Comparison of ENCODE assay signal across 9 mouse cellular contexts in the genomic region with DNA sequence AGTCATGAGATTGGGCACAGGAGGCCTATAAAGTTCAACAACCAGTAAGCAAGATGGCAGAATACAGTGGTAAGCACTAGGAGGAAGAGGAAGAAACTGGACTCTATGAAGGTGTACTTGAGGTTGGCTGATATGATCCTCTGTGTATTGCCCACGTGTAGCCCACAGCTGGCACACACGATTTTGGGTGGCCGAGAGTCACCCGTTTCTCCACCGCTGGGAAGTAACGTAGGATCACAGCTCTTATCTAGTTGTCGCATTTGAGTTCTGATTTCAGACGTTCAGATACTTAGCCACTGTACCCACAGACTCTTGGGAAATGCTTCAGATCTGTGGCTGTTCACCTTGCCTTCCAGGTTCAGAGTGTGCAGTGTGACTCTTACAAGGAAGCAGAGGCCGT. TPM values are rescaled to one million over a fixed set of nuclear protein-coding genes. Genes with fewer than 3 reads are reported as not detected.
DNase-seq lines count a peak whose midpoint lies in the region; ATAC-seq and TF ChIP-seq lines count a peak whose summit lies in the region.
"Had no signal": no experiment of that assay in that cellular context is flagged by ENCODE, and none has a peak within 500 bp of the region (broad histone marks: within the 10 kb centered on the region; RNA-seq: fewer than 3 reads in every experiment).

No protein-coding gene starts in this region.

- peak overlapping the region; percentile 34 for H3K27ac ChIP-seq in testis, adult 2 months (ENCODE audit: control insufficient read depth, insufficient read depth, low read depth, low read length)
- H3K27ac ChIP-seq in liver, embryonic 12.5 days = no peak overlapping the region; the same call in 1 of the 2 replicates
- H3K27ac ChIP-seq in stomach, postnatal 0 days (replicated peaks) = peak overlapping the region; percentile 86; the same call in 1 of the 2 replicates

- H3K9ac ChIP-seq in liver, embryonic 12.5 days = peak overlapping the region; percentile 87
- H3K9ac ChIP-seq in stomach, postnatal 0 days (ENCODE audit: low read length) = peak overlapping the region; percentile 89

- no peak for TF ChIP-seq CTCF in testis, adult 2 months (IDR thresholded peaks at IDR 0.05; ENCODE audit: control insufficient read depth, insufficient read depth, insufficient replicate concordance, low read depth, low read length)
- TF ChIP-seq CTCF in stomach, postnatal 0 days (IDR thresholded peaks at IDR 0.05; ENCODE audit: low read depth) = no peak

- TF ChIP-seq EP300 in stomach, postnatal 0 days (optimal IDR thresholded peaks at IDR 0.05) = no peak

- no peaks in the 10 kb centered on the region for H3K27me3 ChIP-seq in testis, adult 2 months (ENCODE audit: control insufficient read depth, insufficient read depth, low read length)
- no peaks in the 10 kb centered on the region for H3K27me3 ChIP-seq in liver, embryonic 12.5 days (replicated peaks)
- no peaks in the 10 kb centered on the region for H3K27me3 ChIP-seq in stomach, postnatal 0 days (ENCODE audit: control insufficient read depth, insufficient read depth, low read length)

- no peak for TF ChIP-seq POLR2A in testis, adult 2 months (IDR thresholded peaks at IDR 0.05; ENCODE audit: control insufficient read depth, low read depth, low read length)

- no peaks in the 10 kb centered on the region for H3K9me3 ChIP-seq in liver, embryonic 12.5 days (replicated peaks)
- no peaks in the 10 kb centered on the region for H3K9me3 ChIP-seq in stomach, postnatal 0 days (ENCODE audit: control insufficient read depth, low read length)

- ATAC-seq in liver, embryonic 12.5 days = no peak
- no peak for ATAC-seq in stomach, postnatal 0 days (ENCODE audit: low FRiP score, low TSS enrichment)

- peak overlapping the region; percentile 88 for H3K4me2 ChIP-seq in liver, embryonic 12.5 days
- H3K4me2 ChIP-seq in stomach, postnatal 0 days (replicated peaks; ENCODE audit: low read depth) = peak overlapping the region; percentile 86

- H3K4me1 ChIP-seq in testis, adult 2 months (ENCODE audit: control insufficient read depth, insufficient read depth, low read length) = no peaks in the 10 kb centered on the region; the same call in none of the 2 replicates
- peaks cover 38% of the 10 kb centered on the region for H3K4me1 ChIP-seq in liver, embryonic 12.5 days
- peaks cover 11% of the 10 kb centered on the region for H3K4me1 ChIP-seq in stomach, postnatal 0 days (replicated peaks; ENCODE audit: control insufficient read depth, insufficient read depth)

- H3K4me3 ChIP-seq in testis, adult 2 months (ENCODE audit: control insufficient read depth, low read depth, low read length) = peak overlapping the region; percentile 86
- H3K4me3 ChIP-seq in liver, embryonic 12.5 days = peak overlapping the region; percentile 90
- peak overlapping the region; percentile 85 for H3K4me3 ChIP-seq in stomach, postnatal 0 days (ENCODE audit: low read depth, low read length)

- WGBS in liver, embryonic 12.5 days (ENCODE audit: insufficient replicate concordance) = 22% methylated on average over 9 of the region's 9 CpGs
- 75% methylated on average over 9 of the region's 9 CpGs for WGBS in stomach, postnatal 0 days

- peak; percentile 8 for DNase-seq in cerebellum, adult 11 months
- DNase-seq in cerebellum, postnatal 36 days = no peak
- no peak for DNase-seq in testis, postnatal 14 days (ENCODE audit: low spot score)
- no peak for DNase-seq in stomach, postnatal 0 days (ENCODE audit: low spot score)
- no peak for DNase-seq in right cerebral cortex, adult 2 months (ENCODE audit: low spot score in 2 of 2)
- no peak for DNase-seq in adrenal gland, postnatal 36 days

- H3K36me3 ChIP-seq in testis, adult 2 months (ENCODE audit: control insufficient read depth, insufficient read depth, low read length) = no peaks in the 10 kb centered on the region
- H3K36me3 ChIP-seq in liver, embryonic 12.5 days = peaks cover 9% of the 10 kb centered on the region
- H3K36me3 ChIP-seq in stomach, postnatal 0 days (ENCODE audit: control insufficient read depth, insufficient read depth, low read length) = no peaks in the 10 kb centered on the region; the same call in 1 of the 2 replicates

RNA-seq across cellular contexts. Expression of gene Vapb, which starts 0.9 kb away (rescaled TPM):
- 8.1 and 9.1 TPM in 2 replicates for polyA plus RNA-seq in testis, adult 2 months (2012; rRNA removed)
- polyA plus RNA-seq in liver, embryonic 12.5 days (2016; fragmentation: Nextera tagmentation; extraction: Ambion mirVana) = 7.3 and 8.9 TPM in 2 replicates
- polyA plus RNA-seq in stomach, postnatal 0 days (2015; fragmentation: Nextera tagmentation; extraction: Ambion mirVana) = 11.1 and 13.1 TPM in 2 replicates
- total RNA-seq in adrenal gland, postnatal 36 days (2021) = 100 to 1,000 TPM; 177 to 196 TPM

RNA-seq across cellular contexts. Expression of gene 1700010B08Rik, which starts 19.0 kb away (rescaled TPM):
- polyA plus RNA-seq in testis, adult 2 months (2012; rRNA removed) = 402 and 430 TPM in 2 replicates
- polyA plus RNA-seq in liver, embryonic 12.5 days (2016; fragmentation: Nextera tagmentation; extraction: Ambion mirVana) = not detected in 2 replicates
- polyA plus RNA-seq in stomach, postnatal 0 days (2015; fragmentation: Nextera tagmentation; extraction: Ambion mirVana) = not detected in 2 replicates
- total RNA-seq in adrenal gland, postnatal 36 days (2021) = not detected
- total RNA-seq: heart, postnatal 10 days had no signal

Comparison
In these comparisons a context has a peak if more than half of its experiments do, and no peak if none do; other contexts are left out.
1. RNA of gene 1700010B08Rik, which starts 19.0 kb away (polyA plus RNA-seq): 402 to 430 TPM in testis, adult 2 months; not detected in liver, embryonic 12.5 days and not detected in stomach, postnatal 0 days; every median in the first group is over 100 times any median in the second.
2. Peak in every context shown above with its lines, with median percentiles within 50 percentile points of each other: H3K4me3 ChIP-seq.